Mouse (Mus musculus): Measurements from ENCODE around the gene Ttll5. TPM values are rescaled to one million over a fixed set of nuclear protein-coding genes. Genes with fewer than 3 reads are reported as not detected.

The Ttll5 gene
- polyA plus RNA-seq, 2 experiments, result 5.6 to 6.4 TPM

- no peak overlapping the region for H3K9ac ChIP-seq (replicated peaks)
- 0 out of 4 replicates have a peak, but pooled peaks cover 0 to 4% of the 10 kb centered on the region in 2 experiments for H3K4me1 ChIP-seq (replicated peaks; ENCODE audit: control insufficient read depth in 2 of 2, insufficient read depth in 2 of 2, low read length in 1 of 2)
- TF ChIP-seq CTCF (IDR thresholded peaks at IDR 0.05; ENCODE audit: low read depth), result no peak
- TF ChIP-seq EP300 (IDR thresholded peaks at IDR 0.05; ENCODE audit: low read depth), result no peak
- H3K4me2 ChIP-seq (ENCODE audit: low read depth), result no peak overlapping the region
- H3K4me3 ChIP-seq (ENCODE audit: insufficient read depth in 1 of 2, low read depth in 2 of 2, low read length in 2 of 2), result no peak overlapping the region
- no peak overlapping the region for H3K27ac ChIP-seq
- H3K36me3 ChIP-seq (replicated peaks; ENCODE audit: control insufficient read depth, insufficient read depth, low read depth), result no peaks in the 10 kb centered on the region
- peak; percentile 33; the same call in 1 of the 2 replicates for ATAC-seq (ENCODE audit: insufficient read depth)
- no peaks in the 10 kb centered on the region for H3K9me3 ChIP-seq (ENCODE audit: control insufficient read depth, low read length)
- no peak for DNase-seq (ENCODE audit: low read depth in 3 of 3, low spot score in 3 of 3)
- WGBS (ENCODE audit: insufficient replicate concordance), result 48% methylated on average over 19 of the region's 19 CpGs
- H3K27me3 ChIP-seq (ENCODE audit: control insufficient read depth, insufficient read depth, low read length), result no peaks in the 10 kb centered on the region
Observed at GRCm38 (mm10) chr12:85784916-85785815, 39.3 kb upstream of the Ttll5 start.

- no peaks in the 10 kb centered on the region for H3K9me3 ChIP-seq (ENCODE audit: control insufficient read depth, low read length)
- 66% methylated on average over 4 of the region's 4 CpGs for WGBS (ENCODE audit: insufficient replicate concordance)
- no peak overlapping the region for H3K9ac ChIP-seq (replicated peaks)
- no peaks in the 10 kb centered on the region for H3K27me3 ChIP-seq (ENCODE audit: control insufficient read depth, insufficient read depth, low read length)
- no peak overlapping the region for H3K4me3 ChIP-seq (ENCODE audit: insufficient read depth in 1 of 2, low read depth in 2 of 2, low read length in 2 of 2)
- DNase-seq (ENCODE audit: low read depth in 3 of 3, low spot score in 3 of 3) (no peak), ATAC-seq (ENCODE audit: insufficient read depth) (no peak)
- H3K36me3 ChIP-seq (replicated peaks; ENCODE audit: control insufficient read depth, insufficient read depth, low read depth), result no peaks in the 10 kb centered on the region
- H3K27ac ChIP-seq, result no peak overlapping the region
- H3K4me1 ChIP-seq (replicated peaks; ENCODE audit: control insufficient read depth in 2 of 2, insufficient read depth in 2 of 2, low read length in 1 of 2), result no peaks in the 10 kb centered on the region
- TF ChIP-seq EP300 (IDR thresholded peaks at IDR 0.05; ENCODE audit: low read depth) (no peak), CTCF (IDR thresholded peaks at IDR 0.05; ENCODE audit: low read depth) (no peak)
- H3K4me2 ChIP-seq (ENCODE audit: low read depth), result no peak overlapping the region
Observed at GRCm38 (mm10) chr12:85792158-85792557, 32.3 kb upstream of the Ttll5 start.

GRCm38 (mm10) chr12:85792821-85793346, 31.6 kb upstream of the Ttll5 start:
- Histone ChIP-seq H3K4me2 (ENCODE audit: low read depth) (no peak overlapping the region), H3K36me3 (replicated peaks; ENCODE audit: control insufficient read depth, insufficient read depth, low read depth) (no peaks in the 10 kb centered on the region), H3K4me1 (replicated peaks; ENCODE audit: control insufficient read depth in 2 of 2, insufficient read depth in 2 of 2, low read length in 1 of 2) (no peaks in the 10 kb centered on the region), H3K27me3 (ENCODE audit: control insufficient read depth, insufficient read depth, low read length) (no peaks in the 10 kb centered on the region), H3K4me3 (ENCODE audit: insufficient read depth in 1 of 2, low read depth in 2 of 2, low read length in 2 of 2) (no peak overlapping the region), H3K9me3 (ENCODE audit: control insufficient read depth, low read length) (no peaks in the 10 kb centered on the region), H3K9ac (replicated peaks) (no peak overlapping the region), H3K27ac (no peak overlapping the region)
- ATAC-seq (ENCODE audit: insufficient read depth) (no peak), DNase-seq (ENCODE audit: low read depth in 3 of 3, low spot score in 3 of 3) (no peak)
- TF ChIP-seq EP300 (IDR thresholded peaks at IDR 0.05; ENCODE audit: low read depth) (no peak), CTCF (IDR thresholded peaks at IDR 0.05; ENCODE audit: low read depth) (no peak)
- 51% methylated on average over 6 of the region's 6 CpGs for WGBS (ENCODE audit: insufficient replicate concordance)

GRCm38 (mm10) chr12:85794094-85794493, 30.4 kb upstream of the Ttll5 start:
- Histone ChIP-seq H3K27me3 (ENCODE audit: control insufficient read depth, insufficient read depth, low read length) (no peaks in the 10 kb centered on the region), H3K27ac (no peak overlapping the region), H3K36me3 (replicated peaks; ENCODE audit: control insufficient read depth, insufficient read depth, low read depth) (no peaks in the 10 kb centered on the region), H3K4me3 (ENCODE audit: insufficient read depth in 1 of 2, low read depth in 2 of 2, low read length in 2 of 2) (no peak overlapping the region), H3K4me1 (replicated peaks; ENCODE audit: control insufficient read depth in 2 of 2, insufficient read depth in 2 of 2, low read length in 1 of 2) (no peaks in the 10 kb centered on the region), H3K9ac (replicated peaks) (no peak overlapping the region), H3K4me2 (ENCODE audit: low read depth) (no peak overlapping the region), H3K9me3 (ENCODE audit: control insufficient read depth, low read length) (no peaks in the 10 kb centered on the region)
- 59% methylated on average over 2 of the region's 2 CpGs for WGBS (ENCODE audit: insufficient replicate concordance)
- no peak for ATAC-seq (ENCODE audit: insufficient read depth)
- no peak for TF ChIP-seq CTCF (IDR thresholded peaks at IDR 0.05; ENCODE audit: low read depth)
- no peak for TF ChIP-seq EP300 (IDR thresholded peaks at IDR 0.05; ENCODE audit: low read depth)
- no peak for DNase-seq (ENCODE audit: low read depth in 3 of 3, low spot score in 3 of 3)

- H3K4me2 ChIP-seq (ENCODE audit: low read depth), result no peak overlapping the region
- ATAC-seq (ENCODE audit: insufficient read depth), result no peak
- no peaks in the 10 kb centered on the region for H3K4me1 ChIP-seq (replicated peaks; ENCODE audit: control insufficient read depth in 2 of 2, insufficient read depth in 2 of 2, low read length in 1 of 2)
- DNase-seq (ENCODE audit: low read depth in 3 of 3, low spot score in 3 of 3), result no peak
- H3K9me3 ChIP-seq (ENCODE audit: control insufficient read depth, low read length), result no peaks in the 10 kb centered on the region
- WGBS (ENCODE audit: insufficient replicate concordance), result 47% methylated on average over 1 of the region's 1 CpGs
- H3K4me3 ChIP-seq (ENCODE audit: insufficient read depth in 1 of 2, low read depth in 2 of 2, low read length in 2 of 2), result no peak overlapping the region
- no peak overlapping the region for H3K27ac ChIP-seq
- no peaks in the 10 kb centered on the region for H3K36me3 ChIP-seq (replicated peaks; ENCODE audit: control insufficient read depth, insufficient read depth, low read depth)
- no peaks in the 10 kb centered on the region for H3K27me3 ChIP-seq (ENCODE audit: control insufficient read depth, insufficient read depth, low read length)
- no peak overlapping the region for H3K9ac ChIP-seq (replicated peaks)
- TF ChIP-seq EP300 (IDR thresholded peaks at IDR 0.05; ENCODE audit: low read depth) (no peak), CTCF (IDR thresholded peaks at IDR 0.05; ENCODE audit: low read depth) (no peak)
Observed at GRCm38 (mm10) chr12:85795551-85795950, 28.9 kb upstream of the Ttll5 start.

Measured in liver, embryonic 14.5 days (tissue).